Mouse (Mus musculus): Measurements from ENCODE around the gene Npepps.

Gene Npepps

DNA sequence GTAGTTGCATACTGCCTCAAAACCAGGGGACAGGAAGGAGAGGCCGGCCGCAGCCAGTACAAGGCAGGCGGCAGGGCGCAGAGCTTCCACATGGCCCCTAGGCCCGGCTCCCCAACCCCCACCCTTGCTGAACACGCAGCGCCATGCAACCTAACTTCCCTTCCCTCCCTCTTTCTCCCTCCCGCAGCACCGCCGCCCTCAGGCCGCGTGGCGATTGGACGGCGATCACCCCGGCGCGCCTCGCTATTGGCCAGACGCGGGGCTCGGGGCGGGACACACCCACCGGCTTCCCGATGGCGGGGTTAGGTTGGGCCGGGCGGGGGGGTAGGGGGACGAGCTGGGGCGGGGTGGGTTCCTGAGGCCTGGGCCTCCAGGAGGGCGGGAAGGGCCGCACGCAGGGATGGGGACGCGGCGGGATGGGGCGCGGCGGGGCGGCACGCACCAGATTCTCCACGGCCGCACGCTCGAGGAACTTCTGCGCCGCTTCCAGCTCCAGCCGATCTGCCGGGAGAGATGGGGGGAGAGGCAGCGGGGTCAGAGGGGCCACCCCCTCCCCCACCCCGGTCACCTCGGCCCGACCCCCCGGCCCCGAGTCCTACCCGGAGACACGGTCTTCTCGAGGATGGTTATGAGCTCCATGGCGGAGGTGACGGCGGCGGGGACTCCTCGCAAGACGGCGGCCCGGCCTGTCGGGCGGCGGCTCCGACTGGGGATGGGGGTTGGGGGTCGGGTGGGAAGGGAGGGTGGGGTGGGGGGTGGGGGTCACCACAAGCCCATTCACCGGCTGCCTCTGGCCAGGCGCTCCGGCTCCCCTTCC, 93.3 kb downstream of the Npepps start:
- peak; percentile 91 for DNase-seq (ENCODE audit: low read depth)

- no peak for DNase-seq (ENCODE audit: low read depth)
These were observed 94.5 kb downstream of the Npepps start for GRCm38 (mm10) chr11:97185704-97186614.

GRCm38 (mm10) chr11:97184875-97185274, 95.6 kb downstream of the Npepps start:
- no peak for DNase-seq (ENCODE audit: low read depth)

DNA sequence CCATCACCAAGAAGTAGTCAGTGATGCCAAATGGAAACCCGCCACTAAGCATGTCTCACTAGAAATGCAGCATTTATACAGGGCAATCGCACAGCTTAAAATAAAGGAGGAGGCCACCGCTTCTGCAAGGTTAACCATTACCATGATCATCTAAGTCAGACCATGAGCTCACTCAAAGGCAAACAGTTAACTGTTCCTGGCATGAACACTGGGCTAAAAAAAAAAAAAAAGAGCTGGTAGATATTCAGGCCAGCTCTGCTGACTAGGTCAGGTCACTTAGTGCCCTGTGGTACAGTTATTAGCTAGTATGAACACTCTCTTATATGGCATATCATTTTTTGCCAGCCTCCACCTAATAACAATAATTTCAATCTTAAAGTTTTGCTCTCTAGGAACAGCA, 98.0 kb downstream of the Npepps start:
- no peak for DNase-seq (ENCODE audit: low read depth)

DNA sequence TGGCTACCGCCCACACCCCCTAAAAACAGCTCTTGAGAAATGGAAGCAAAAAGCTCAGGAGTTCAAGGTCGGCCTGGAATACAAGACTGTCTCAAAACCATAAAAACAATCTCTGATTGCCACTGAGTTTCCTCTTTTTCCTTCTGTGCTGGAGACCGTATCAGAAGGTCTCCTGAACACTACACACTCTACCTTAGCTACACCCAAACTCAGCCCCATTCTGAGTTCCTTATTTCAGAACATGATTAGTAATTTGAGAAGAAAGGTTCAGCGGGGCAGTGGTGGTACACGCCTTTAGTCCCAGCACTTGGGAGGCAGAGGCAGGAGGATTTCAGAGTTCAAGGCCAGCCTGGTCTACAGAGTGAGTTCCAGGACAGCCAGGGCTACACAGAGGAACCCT, 99.4 kb downstream of the Npepps start:
- DNase-seq (ENCODE audit: low read depth): no peak

DNA sequence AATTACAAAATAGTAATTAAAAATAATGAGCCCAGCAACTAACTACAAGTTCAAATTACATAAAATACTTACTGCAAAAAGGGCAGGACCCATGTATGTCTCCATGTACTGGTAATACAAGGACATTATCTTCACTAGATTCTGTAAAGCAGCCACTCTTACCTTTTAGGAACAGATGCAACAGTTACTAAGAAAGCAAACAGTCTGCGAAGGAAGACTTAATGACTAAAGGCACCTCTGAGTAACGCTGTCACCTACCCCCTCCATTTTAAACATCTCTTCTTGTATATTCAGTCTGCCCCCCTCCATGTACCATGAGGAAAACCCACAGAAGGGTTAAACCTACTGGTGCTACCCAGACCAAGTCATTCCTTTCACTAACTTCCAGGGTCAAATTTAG, 102.2 kb downstream of the Npepps start:
- no peak for DNase-seq (ENCODE audit: low read depth)

DNA sequence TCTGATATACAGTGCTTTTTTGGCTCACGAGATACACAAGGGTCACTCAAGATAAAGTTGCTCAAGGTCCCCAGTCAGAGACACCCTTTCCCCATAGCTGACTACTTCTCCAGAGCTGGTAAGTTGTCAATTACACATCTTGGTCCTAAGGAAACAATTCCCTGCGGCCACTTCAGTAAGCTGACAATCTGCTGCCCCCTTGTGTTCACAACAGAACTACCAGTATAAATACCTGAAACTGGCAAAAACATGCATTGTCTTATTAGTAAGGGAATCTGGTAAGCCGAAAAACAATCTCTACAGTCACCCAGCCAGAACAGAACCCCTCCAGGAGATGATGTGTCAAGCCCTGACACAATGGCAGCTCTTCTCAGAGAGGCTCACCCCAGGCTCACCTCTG, 103.6 kb downstream of the Npepps start:
- no peak for DNase-seq (ENCODE audit: low read depth)

GRCm38 (mm10) chr11:97175499-97175898, 104.9 kb downstream of the Npepps start:
- DNase-seq (ENCODE audit: low read depth): no peak

DNA sequence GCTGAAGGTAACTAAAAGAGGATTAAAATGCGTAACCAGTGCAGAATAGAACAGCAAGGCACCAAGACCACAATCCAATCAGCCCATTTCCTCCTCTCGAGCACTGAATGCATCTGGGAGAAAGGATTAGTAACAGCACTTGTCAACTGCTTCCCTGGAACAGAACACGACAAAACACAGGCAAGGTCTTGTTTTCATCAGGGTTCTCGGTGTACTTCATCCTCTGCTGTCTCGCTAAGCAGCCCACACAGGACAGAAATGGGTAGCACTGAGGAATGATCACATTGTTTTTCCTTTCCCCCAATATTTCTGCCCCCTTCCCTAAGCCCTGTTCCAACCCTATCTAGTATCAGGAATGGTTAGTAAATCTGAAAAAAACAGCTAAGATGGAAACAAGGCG, 120.1 kb downstream of the Npepps start:
- no peak for DNase-seq (ENCODE audit: low read depth)

GRCm38 (mm10) chr11:97156999-97157398, 123.4 kb downstream of the Npepps start:
- DNase-seq (ENCODE audit: low read depth): no peak
